Mouse (Mus musculus): ENCODE data around the gene Asic2. TPM values are rescaled to one million over a fixed set of nuclear protein-coding genes. Genes with fewer than 3 reads are reported as not detected.
A peak's percentile ranks its signal among the peaks of the same experiment; 100 is the strongest.

Gene Asic2
- polyA plus RNA-seq, 1 experiment from 2014 or later = 0.28 TPM

GRCm38 (mm10) chr11:81738995-81739394 lies 229.3 kb downstream of the Asic2 start:
- H3K4me2 ChIP-seq = no peak overlapping the region
- no peak for TF ChIP-seq CTCF (IDR thresholded peaks at IDR 0.05; ENCODE audit: low read depth)
- H3K27me3 ChIP-seq (ENCODE audit: insufficient read depth, low read length) = no peaks in the 10 kb centered on the region
- H3K4me3 ChIP-seq (ENCODE audit: low read depth, low read length) = no peak overlapping the region
- 56% methylated on average over 3 of the region's 3 CpGs for WGBS
- DNase-seq (no peak), ATAC-seq (ENCODE audit: insufficient read depth) (no peak)
- no peaks in the 10 kb centered on the region for H3K4me1 ChIP-seq (ENCODE audit: insufficient read depth)
- H3K36me3 ChIP-seq (ENCODE audit: insufficient read depth) = no peaks in the 10 kb centered on the region
- H3K9me3 ChIP-seq (ENCODE audit: low read depth, low read length) = no peaks in the 10 kb centered on the region
- H3K9ac ChIP-seq = no peak overlapping the region
- H3K27ac ChIP-seq (ENCODE audit: low read depth) = no peak overlapping the region

- Histone ChIP-seq H3K9ac (no peak overlapping the region), H3K4me3 (ENCODE audit: low read depth, low read length) (no peak overlapping the region), H3K27ac (ENCODE audit: low read depth) (no peak overlapping the region), H3K27me3 (ENCODE audit: insufficient read depth, low read length) (no peaks in the 10 kb centered on the region), H3K4me2 (no peak overlapping the region), H3K4me1 (ENCODE audit: insufficient read depth) (no peaks in the 10 kb centered on the region), H3K36me3 (ENCODE audit: insufficient read depth) (no peaks in the 10 kb centered on the region), H3K9me3 (ENCODE audit: low read depth, low read length) (no peaks in the 10 kb centered on the region)
- WGBS = 48% methylated on average over 3 of the region's 3 CpGs
- TF ChIP-seq CTCF (IDR thresholded peaks at IDR 0.05; ENCODE audit: low read depth) = no peak
- ATAC-seq (ENCODE audit: insufficient read depth) (no peak), DNase-seq (no peak)
These were observed 230.5 kb downstream of the Asic2 start for GRCm38 (mm10) chr11:81737777-81738176.

DNA sequence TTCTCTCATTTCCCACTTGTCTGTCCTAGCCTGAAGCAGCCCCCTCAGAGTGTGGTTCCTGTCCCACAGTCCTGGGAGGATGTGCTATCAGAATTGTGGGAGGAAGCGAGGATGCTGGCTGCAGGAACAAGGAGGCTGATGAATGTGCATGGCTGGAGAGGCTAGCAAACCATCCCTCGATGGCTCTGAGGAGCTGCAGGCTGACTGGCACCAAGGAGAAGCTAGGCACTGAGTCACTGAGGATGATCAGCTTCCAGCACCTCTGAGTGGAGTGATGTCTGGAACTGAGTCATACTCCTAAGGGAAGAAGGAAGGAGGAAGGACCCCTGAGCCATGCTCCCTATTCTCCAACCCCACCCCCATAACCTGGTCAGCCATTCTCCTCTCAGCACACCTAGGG lies 246.2 kb downstream of the Asic2 start:
- H3K4me3 ChIP-seq (ENCODE audit: low read depth, low read length) = no peak overlapping the region
- no peak for ATAC-seq (ENCODE audit: insufficient read depth)
- no peaks in the 10 kb centered on the region for H3K27me3 ChIP-seq (ENCODE audit: insufficient read depth, low read length)
- H3K9ac ChIP-seq = no peak overlapping the region
- WGBS = 70% methylated on average over 2 of the region's 2 CpGs
- H3K4me1 ChIP-seq (ENCODE audit: insufficient read depth) = no peaks in the 10 kb centered on the region
- no peak for DNase-seq
- H3K4me2 ChIP-seq = no peak overlapping the region
- no peaks in the 10 kb centered on the region for H3K36me3 ChIP-seq (ENCODE audit: insufficient read depth)
- no peaks in the 10 kb centered on the region for H3K9me3 ChIP-seq (ENCODE audit: low read depth, low read length)
- no peak overlapping the region for H3K27ac ChIP-seq (ENCODE audit: low read depth)
- no peak for TF ChIP-seq CTCF (IDR thresholded peaks at IDR 0.05; ENCODE audit: low read depth)

DNA sequence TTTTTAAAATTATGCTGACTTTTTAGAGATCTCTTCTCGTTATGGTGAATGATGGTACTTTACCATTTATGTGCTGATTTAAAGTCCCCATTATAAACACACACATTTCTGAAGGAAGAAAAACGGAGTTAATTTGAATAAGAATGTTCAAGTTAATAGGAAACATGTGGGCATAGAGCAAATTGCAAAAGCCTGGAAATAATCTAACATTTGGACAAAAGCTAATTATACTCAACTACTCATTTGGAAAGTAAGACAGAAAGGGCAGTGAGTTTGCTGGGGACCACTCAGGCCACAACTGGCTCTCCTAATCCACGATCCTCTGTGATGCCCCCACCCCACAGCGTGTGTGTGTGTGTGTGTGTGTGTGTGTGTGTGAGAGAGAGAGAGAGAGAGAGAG lies 253.5 kb downstream of the Asic2 start:
- Histone ChIP-seq H3K27me3 (ENCODE audit: insufficient read depth, low read length) (no peaks in the 10 kb centered on the region), H3K9me3 (ENCODE audit: low read depth, low read length) (no peaks in the 10 kb centered on the region), H3K4me2 (no peak overlapping the region), H3K9ac (no peak overlapping the region), H3K4me1 (ENCODE audit: insufficient read depth) (no peaks in the 10 kb centered on the region), H3K4me3 (ENCODE audit: low read depth, low read length) (no peak overlapping the region), H3K36me3 (ENCODE audit: insufficient read depth) (no peaks in the 10 kb centered on the region), H3K27ac (ENCODE audit: low read depth) (no peak overlapping the region)
- TF ChIP-seq CTCF (IDR thresholded peaks at IDR 0.05; ENCODE audit: low read depth) = no peak
- ATAC-seq (ENCODE audit: insufficient read depth) (no peak), DNase-seq (no peak)
- 57% methylated on average over 4 of the region's 4 CpGs for WGBS

- TF ChIP-seq CTCF (IDR thresholded peaks at IDR 0.05; ENCODE audit: low read depth) = no peak
- no peaks in the 10 kb centered on the region for H3K9me3 ChIP-seq (ENCODE audit: low read depth, low read length)
- H3K36me3 ChIP-seq (ENCODE audit: insufficient read depth) = no peaks in the 10 kb centered on the region
- no peaks in the 10 kb centered on the region for H3K27me3 ChIP-seq (ENCODE audit: insufficient read depth, low read length)
- H3K9ac ChIP-seq = no peak overlapping the region
- H3K4me3 ChIP-seq (ENCODE audit: low read depth, low read length) = no peak overlapping the region
- no peaks in the 10 kb centered on the region for H3K4me1 ChIP-seq (ENCODE audit: insufficient read depth)
- no peak overlapping the region for H3K27ac ChIP-seq (ENCODE audit: low read depth)
- ATAC-seq (ENCODE audit: insufficient read depth) (no peak), DNase-seq (no peak)
- WGBS = 60% methylated on average over 5 of the region's 5 CpGs
- H3K4me2 ChIP-seq = no peak overlapping the region
These were observed 261.3 kb downstream of the Asic2 start for GRCm38 (mm10) chr11:81706996-81707395.

- H3K27ac ChIP-seq (ENCODE audit: low read depth) = no peak overlapping the region
- no peaks in the 10 kb centered on the region for H3K36me3 ChIP-seq (ENCODE audit: insufficient read depth)
- no peaks in the 10 kb centered on the region for H3K4me1 ChIP-seq (ENCODE audit: insufficient read depth)
- H3K4me3 ChIP-seq (ENCODE audit: low read depth, low read length) = no peak overlapping the region
- ATAC-seq (ENCODE audit: insufficient read depth) = no peak
- H3K27me3 ChIP-seq (ENCODE audit: insufficient read depth, low read length) = no peaks in the 10 kb centered on the region
- 41% methylated on average over 1 of the region's 1 CpGs for WGBS
- no peak overlapping the region for H3K4me2 ChIP-seq
- peak; percentile 14 for DNase-seq
- H3K9ac ChIP-seq = no peak overlapping the region
- peak; percentile 37; the same call in 1 of the 2 replicates for TF ChIP-seq CTCF (IDR thresholded peaks at IDR 0.05; ENCODE audit: low read depth)
- no peaks in the 10 kb centered on the region for H3K9me3 ChIP-seq (ENCODE audit: low read depth, low read length)
These were observed 270.2 kb downstream of the Asic2 start for GRCm38 (mm10) chr11:81698008-81698407.

GRCm38 (mm10) chr11:81695501-81695900 lies 272.8 kb downstream of the Asic2 start:
- no peak overlapping the region for H3K4me3 ChIP-seq (ENCODE audit: low read depth, low read length)
- 86% methylated on average over 2 of the region's 2 CpGs for WGBS

GRCm38 (mm10) chr11:81680511-81680910 lies 287.7 kb downstream of the Asic2 start:
- H3K9me3 ChIP-seq (ENCODE audit: low read depth, low read length) = no peaks in the 10 kb centered on the region
- ATAC-seq (ENCODE audit: insufficient read depth) (no peak), DNase-seq (no peak)
- no peak overlapping the region for H3K4me2 ChIP-seq
- no peak overlapping the region for H3K27ac ChIP-seq (ENCODE audit: low read depth)
- H3K4me1 ChIP-seq (ENCODE audit: insufficient read depth) = no peaks in the 10 kb centered on the region
- H3K27me3 ChIP-seq (ENCODE audit: insufficient read depth, low read length) = no peaks in the 10 kb centered on the region
- WGBS = 73% methylated on average over 2 of the region's 2 CpGs
- no peak for TF ChIP-seq CTCF (IDR thresholded peaks at IDR 0.05; ENCODE audit: low read depth)
- H3K4me3 ChIP-seq (ENCODE audit: low read depth, low read length) = no peak overlapping the region
- H3K9ac ChIP-seq = no peak overlapping the region
- no peaks in the 10 kb centered on the region for H3K36me3 ChIP-seq (ENCODE audit: insufficient read depth)

More at GRCm38 (mm10) chr11:81695501-81695900, 272.8 kb downstream of the Asic2 start:
- DNase-seq (no peak), ATAC-seq (ENCODE audit: insufficient read depth) (no peak)
- no peak overlapping the region for H3K4me2 ChIP-seq
- H3K9me3 ChIP-seq (ENCODE audit: low read depth, low read length) = no peaks in the 10 kb centered on the region
- no peaks in the 10 kb centered on the region for H3K36me3 ChIP-seq (ENCODE audit: insufficient read depth)
- no peaks in the 10 kb centered on the region for H3K27me3 ChIP-seq (ENCODE audit: insufficient read depth, low read length)
- no peak overlapping the region for H3K27ac ChIP-seq (ENCODE audit: low read depth)
- no peak overlapping the region for H3K9ac ChIP-seq
- no peaks in the 10 kb centered on the region for H3K4me1 ChIP-seq (ENCODE audit: insufficient read depth)
- no peak for TF ChIP-seq CTCF (IDR thresholded peaks at IDR 0.05; ENCODE audit: low read depth)
